Mouse (Mus musculus) kidney, adult 11 months (tissue): ENCODE results near the gene Erbb4.

ENCODE experiments used
- DNase-seq: peaks from one replicate; pipeline ENCODE4 v3.0.0; 2022

Erbb4 gene

GRCm38 (mm10) chr1:69023157-69023925, 84.5 kb downstream of the Erbb4 start:
- no peak for DNase-seq

GRCm38 (mm10) chr1:69009800-69010505, 97.9 kb downstream of the Erbb4 start:
- DNase-seq: no peak

GRCm38 (mm10) chr1:69001371-69001770, 106.5 kb downstream of the Erbb4 start:
- no peak for DNase-seq

DNA sequence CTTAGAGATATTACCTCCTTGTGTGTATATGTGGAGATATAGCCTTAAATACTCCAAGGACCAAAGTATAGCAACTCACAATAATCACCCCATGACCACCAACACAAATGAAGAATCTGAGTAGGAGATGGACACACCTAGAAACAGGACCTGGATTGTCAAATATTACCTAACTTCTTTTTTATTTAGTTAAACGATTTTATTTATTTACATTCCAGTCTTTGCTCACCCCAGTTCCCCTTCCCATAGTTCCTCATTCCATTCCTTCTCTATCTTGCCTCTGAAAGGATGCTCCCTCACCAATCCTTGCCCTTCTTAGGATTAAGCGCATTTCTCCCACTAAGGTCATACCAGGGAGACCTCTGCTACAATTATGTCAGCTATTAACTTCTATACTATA, 128.6 kb downstream of the Erbb4 start:
- no peak for DNase-seq

- no peak for DNase-seq
These were observed 129.3 kb downstream of the Erbb4 start for GRCm38 (mm10) chr1:68978571-68978970.

- peak; percentile 79 for DNase-seq
These were observed 134.3 kb downstream of the Erbb4 start for GRCm38 (mm10) chr1:68973355-68974127.

GRCm38 (mm10) chr1:68964127-68964526, 143.7 kb downstream of the Erbb4 start:
- DNase-seq: no peak

DNA sequence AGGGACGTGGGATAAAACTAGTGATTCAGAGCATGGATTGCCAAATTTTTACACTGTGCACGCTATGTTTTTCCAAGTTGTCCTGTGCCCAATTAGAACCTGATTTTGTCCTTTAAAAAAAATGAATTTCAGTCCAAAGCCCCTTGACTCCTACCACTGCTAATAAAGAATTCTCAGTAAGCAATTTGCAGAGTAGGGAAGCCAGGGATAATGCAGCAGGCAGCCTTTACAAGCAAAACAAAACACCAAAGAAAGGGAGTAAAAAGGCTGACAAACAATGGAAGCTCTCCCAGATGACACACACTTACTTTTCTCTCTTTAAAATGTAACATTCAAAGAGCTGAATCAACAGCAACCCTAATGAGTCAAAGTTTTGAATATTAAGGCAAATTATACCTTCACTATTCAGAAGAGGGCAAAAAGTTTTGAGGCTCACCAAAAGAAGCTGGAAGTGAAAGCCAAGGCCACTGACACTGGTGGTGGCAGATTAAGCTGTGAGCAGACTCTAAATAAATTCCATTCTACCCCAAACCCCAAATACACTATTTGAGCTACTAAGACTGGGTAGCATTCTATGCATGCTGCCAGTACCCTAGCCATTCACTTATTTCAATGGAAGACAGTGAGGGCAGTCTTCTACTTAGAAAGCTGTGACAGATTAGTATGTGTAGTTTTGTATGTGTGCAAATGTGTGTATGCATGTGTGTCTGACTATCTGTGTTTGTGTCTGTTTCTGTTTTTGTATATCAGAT, 146.3 kb downstream of the Erbb4 start:
- no peak for DNase-seq

DNA sequence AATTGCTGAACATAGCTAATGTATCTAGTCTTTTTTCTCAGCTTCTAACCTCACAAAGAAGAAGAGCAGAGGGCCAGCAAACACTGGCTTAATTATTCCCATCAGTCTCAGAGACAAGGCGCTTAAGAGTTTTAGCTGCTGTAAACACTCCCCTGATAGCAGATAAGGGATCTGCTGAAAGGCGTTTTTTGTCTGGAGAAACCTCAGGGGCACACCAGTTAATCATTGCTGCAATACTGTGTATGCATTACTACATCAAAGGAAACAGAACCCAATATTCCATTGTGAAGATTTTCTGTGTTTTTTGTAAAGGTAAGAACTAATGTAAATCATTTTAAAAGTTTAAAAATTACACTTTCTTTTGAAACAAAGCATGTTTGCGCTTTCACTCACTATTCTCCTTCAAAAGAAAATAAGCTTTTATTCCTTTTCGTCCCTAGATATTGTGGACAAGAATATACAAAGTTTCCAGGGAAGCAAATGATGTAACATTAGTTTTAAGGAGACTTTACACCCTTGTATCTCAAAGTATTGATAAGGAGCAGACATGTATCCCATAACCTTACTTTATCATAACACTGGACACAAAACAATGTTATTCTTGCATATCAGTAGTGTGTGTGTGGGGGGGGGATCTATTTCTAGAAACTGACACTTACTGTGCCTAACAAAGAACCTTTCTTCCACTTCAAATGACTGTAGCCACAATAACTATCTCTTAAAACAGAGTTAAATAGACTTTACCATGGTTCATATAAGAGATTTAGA, 150.9 kb downstream of the Erbb4 start:
- no peak for DNase-seq

DNA sequence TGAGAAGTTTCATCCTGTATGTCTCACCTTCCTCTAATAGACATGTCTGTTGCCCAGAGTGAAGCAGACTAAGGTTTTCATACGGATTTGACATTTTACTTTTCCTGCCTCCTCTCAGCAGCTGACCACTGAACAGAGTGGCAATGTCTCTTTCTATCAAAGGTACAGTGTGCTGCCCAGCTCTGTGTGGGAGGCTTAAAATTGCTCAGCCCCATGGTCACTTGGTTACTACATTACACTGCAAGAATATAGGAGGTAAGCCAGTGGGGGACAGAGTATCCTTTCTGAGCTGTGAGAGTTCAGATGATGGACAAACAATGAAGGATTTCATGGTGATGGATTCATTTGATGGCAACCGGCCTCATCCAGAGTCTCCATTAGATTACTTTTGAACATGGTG, 152.4 kb downstream of the Erbb4 start:
- no peak for DNase-seq

DNA sequence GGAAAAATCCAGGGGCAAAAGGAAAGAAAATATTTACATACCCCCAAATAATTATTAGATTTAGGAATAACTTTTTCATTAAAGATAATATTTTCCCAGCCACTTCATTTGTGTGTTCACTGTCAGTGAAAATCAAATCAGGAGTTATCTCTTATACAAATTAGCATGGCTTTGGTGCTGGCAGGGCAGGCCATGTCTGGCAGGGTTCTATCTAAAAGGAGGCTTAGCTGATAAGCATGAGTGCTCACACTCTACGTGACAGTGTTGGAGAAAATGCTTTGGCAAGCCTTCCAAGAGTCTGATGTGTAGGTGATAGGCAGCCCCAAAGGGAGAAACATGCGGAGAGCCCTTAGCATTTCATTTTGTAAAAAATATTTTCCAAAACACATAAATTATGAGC, 164.7 kb downstream of the Erbb4 start:
- DNase-seq: no peak

- peak; percentile 62 for DNase-seq
These were observed 173.1 kb downstream of the Erbb4 start for GRCm38 (mm10) chr1:68934804-68935203.

GRCm38 (mm10) chr1:68933330-68934065, 174.4 kb downstream of the Erbb4 start:
- DNase-seq: no peak

DNA sequence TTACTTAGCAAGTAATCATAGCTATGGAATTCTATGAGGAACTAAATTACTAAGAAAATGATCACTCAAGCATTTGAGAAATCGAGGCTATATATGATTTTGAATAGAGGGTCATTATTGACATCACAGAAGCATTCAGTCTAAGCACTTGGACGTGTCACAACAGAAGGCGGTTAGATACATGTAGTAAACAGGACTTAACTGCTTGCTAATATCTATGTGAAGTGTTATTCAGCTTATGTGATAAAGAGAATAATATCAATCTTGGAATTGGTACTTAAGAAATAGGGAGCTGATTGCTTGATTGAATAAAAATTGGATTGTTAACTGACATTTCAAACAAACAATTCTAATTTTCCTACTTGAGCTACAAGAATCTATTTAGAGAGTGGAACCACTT, 190.0 kb downstream of the Erbb4 start:
- DNase-seq: no peak

DNA sequence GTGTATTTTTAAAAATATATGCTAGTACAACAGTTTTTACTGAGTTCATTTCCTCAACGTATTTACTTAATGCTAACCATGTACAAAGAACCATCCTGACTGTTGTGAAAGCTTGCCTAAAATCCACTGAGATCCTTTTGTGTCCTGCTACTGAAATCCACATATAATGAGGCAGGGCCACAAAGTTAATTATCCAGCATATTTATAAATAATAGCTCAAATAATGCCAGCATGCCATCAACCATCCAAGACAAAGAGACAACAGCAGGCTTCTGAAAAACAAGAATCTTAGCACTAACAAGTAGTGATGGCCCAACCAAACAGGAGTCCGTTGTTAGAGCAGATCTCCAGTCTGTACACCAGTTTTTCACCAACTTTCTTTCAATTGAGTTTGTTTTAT, 215.8 kb downstream of the Erbb4 start:
- DNase-seq: no peak

- no peak for DNase-seq
These were observed 221.0 kb downstream of the Erbb4 start for GRCm38 (mm10) chr1:68886823-68887222.

GRCm38 (mm10) chr1:68874954-68875353, 232.9 kb downstream of the Erbb4 start:
- no peak for DNase-seq

GRCm38 (mm10) chr1:68873635-68874020, 234.2 kb downstream of the Erbb4 start:
- DNase-seq: no peak

DNA sequence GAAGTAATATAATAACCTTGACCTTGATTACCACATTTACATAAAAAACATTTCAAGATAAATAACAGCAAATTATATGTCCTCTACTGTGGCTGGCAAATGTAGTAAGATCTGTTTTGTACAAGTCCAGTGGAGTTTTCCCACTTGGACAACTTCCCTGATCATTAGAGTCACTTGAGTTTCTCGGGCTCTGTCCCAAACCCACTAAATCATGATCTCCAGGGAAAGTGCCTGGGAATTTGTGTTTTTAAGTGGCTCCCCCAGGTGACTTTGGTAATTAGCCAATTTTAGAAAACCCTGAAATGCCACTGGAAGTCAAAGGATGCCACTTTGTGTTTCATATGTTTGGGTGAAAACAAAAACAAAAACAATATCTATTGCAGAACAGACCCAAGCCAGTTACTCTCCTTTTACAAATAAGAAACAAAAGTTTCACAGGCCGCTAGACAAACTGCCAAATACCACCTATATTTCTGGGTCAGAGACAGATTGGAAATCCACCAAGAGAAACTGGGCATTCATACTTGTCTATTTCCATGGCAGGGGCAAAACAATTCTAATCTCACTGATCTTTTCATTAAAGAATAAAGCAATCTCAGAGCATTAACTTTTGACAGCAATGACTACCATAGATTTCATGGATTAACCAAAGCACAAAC, 234.8 kb downstream of the Erbb4 start:
- DNase-seq: no peak

GRCm38 (mm10) chr1:68860341-68860740, 247.5 kb downstream of the Erbb4 start:
- no peak for DNase-seq

DNA sequence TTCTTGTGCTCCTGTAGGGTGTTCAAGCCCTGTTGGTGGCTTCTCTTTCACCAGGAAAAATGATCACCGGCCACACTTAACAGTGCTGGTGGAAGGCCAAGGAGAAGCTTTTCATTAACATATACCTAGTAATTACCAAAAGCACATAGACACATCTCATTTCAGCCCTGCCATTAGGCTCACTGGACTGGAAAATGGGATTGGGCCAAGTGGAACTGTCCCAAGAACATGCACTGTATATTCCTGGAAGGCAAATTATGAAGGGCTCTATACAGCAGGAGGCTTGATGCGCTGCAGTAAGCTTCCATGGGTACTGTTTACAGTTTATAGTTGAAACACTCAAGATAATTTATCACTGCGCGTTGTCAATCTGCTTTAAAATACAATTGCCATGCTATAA, 248.4 kb downstream of the Erbb4 start:
- DNase-seq: no peak
